Mouse (Mus musculus) thymus, adult 2 months (tissue): Measurements from ENCODE around the gene Susd6. TPM values are rescaled to one million over a fixed set of nuclear protein-coding genes. Genes with fewer than 3 reads are reported as not detected.

Source experiments
- DNase-seq: peaks from one replicate; pipeline ENCODE4 v3.0.0; 2021
- H3K27ac ChIP-seq: fragments of 200-500 bp; 2 replicates; pipeline ENCODE4 v1.5.1; 2012; ENCODE audit warnings: low read length, control low read depth; ENCODE audit not compliant: control insufficient read depth, insufficient read depth
- H3K27me3 ChIP-seq: fragments of 200-500 bp; 2 replicates; pipeline ENCODE4 v1.6.1; 2012; ENCODE audit warnings: mild to moderate bottlenecking, low read length, moderate library complexity, mixed read lengths; ENCODE audit not compliant: control insufficient read depth, insufficient read depth
- H3K36me3 ChIP-seq: fragments of 200-500 bp; 2 replicates; pipeline ENCODE4 v1.6.1; 2012; ENCODE audit warnings: mild to moderate bottlenecking, low read length, moderate library complexity; ENCODE audit not compliant: control insufficient read depth, insufficient read depth
- H3K4me1 ChIP-seq: fragments of 200-500 bp; replicated peaks from 2 replicates; pipeline ENCODE4 v1.6.1; 2012; ENCODE audit warnings: low read length; ENCODE audit not compliant: control insufficient read depth, insufficient read depth
- H3K4me3 ChIP-seq: fragments of 200-500 bp; 2 replicates; pipeline ENCODE4 v1.5.1; 2012; ENCODE audit warnings: mild to moderate bottlenecking, low read length, control low read depth, moderate library complexity; ENCODE audit not compliant: control insufficient read depth, insufficient read depth
- CTCF ChIP-seq: fragments of 200-500 bp; IDR thresholded peaks from 2 replicates; pipeline ENCODE4 v1.5.1; 2012; ENCODE audit warnings: mild to moderate bottlenecking, control low read depth, low read length, moderate library complexity, borderline replicate concordance; ENCODE audit not compliant: control insufficient read depth, poor library complexity, insufficient read depth; ENCODE audit errors: extremely low read depth
- POLR2A ChIP-seq: fragments of 200-500 bp; IDR thresholded peaks from 2 replicates; pipeline ENCODE4 v1.6.1; 2012; ENCODE audit warnings: mild to moderate bottlenecking, low read length, control low read depth, moderate library complexity; ENCODE audit not compliant: control insufficient read depth, poor library complexity, insufficient read depth; ENCODE audit errors: extremely low read depth
- WGBS: fragments of 180-500 bp; shearing (Covaris S2); methylation state at CpG from one replicate; pipeline ENCODE4 v1.1.7; 2018; 5-methylcytosine and 5-hydroxymethylcytosine counted together
- polyA plus RNA-seq: library from polyadenylated mRNA; depleted of rRNA; stranded (reverse); fragments of >200 nt; gene quantifications from 2 replicates; pipeline ENCODE4 v1.2.3, GENCODE M21; 2012

The Susd6 gene
- polyA plus RNA-seq, 1 experiment: 81.3 TPM

- Histone ChIP-seq H3K27me3 (no peaks in the 10 kb centered on the region), H3K36me3 (peaks cover 12% of the 10 kb centered on the region), H3K4me3 (no peak overlapping the region), H3K27ac (no peak overlapping the region), H3K4me1 (peaks cover 5% of the 10 kb centered on the region; the same call in 1 of the 2 replicates)
- no peak for DNase-seq
- 100% methylated on average over 1 of the region's 1 CpGs for WGBS
- no peak for TF ChIP-seq POLR2A
- TF ChIP-seq CTCF: no peak
Observed at GRCm38 (mm10) chr12:80824202-80824601, 33.9 kb downstream of the Susd6 start.

- Histone ChIP-seq H3K4me3 (no peak overlapping the region), H3K4me1 (peaks cover 11% of the 10 kb centered on the region; the same call in 1 of the 2 replicates), H3K27me3 (no peaks in the 10 kb centered on the region), H3K27ac (no peak overlapping the region), H3K36me3 (peaks cover 16% of the 10 kb centered on the region)
- WGBS: 89% methylated on average over 1 of the region's 1 CpGs
- TF ChIP-seq POLR2A: no peak
- TF ChIP-seq CTCF: no peak
- no peak for DNase-seq
Observed at GRCm38 (mm10) chr12:80826423-80826822, 36.1 kb downstream of the Susd6 start.

GRCm38 (mm10) chr12:80827464-80828015 is 37.2 kb downstream of the Susd6 start:
- DNase-seq: no peak
- Histone ChIP-seq H3K36me3 (peaks cover 16% of the 10 kb centered on the region), H3K4me3 (no peak overlapping the region), H3K4me1 (peaks cover 11% of the 10 kb centered on the region; the same call in 1 of the 2 replicates), H3K27ac (no peak overlapping the region), H3K27me3 (no peaks in the 10 kb centered on the region)
- TF ChIP-seq CTCF: no peak
- no peak for TF ChIP-seq POLR2A
- 48% methylated on average over 5 of the region's 5 CpGs for WGBS

- Histone ChIP-seq H3K36me3 (peaks cover 16% of the 10 kb centered on the region), H3K4me1 (peaks cover 11% of the 10 kb centered on the region; the same call in 1 of the 2 replicates), H3K27ac (no peak overlapping the region), H3K27me3 (no peaks in the 10 kb centered on the region), H3K4me3 (no peak overlapping the region)
- no peak for TF ChIP-seq POLR2A
- TF ChIP-seq CTCF: no peak
- WGBS: 95% methylated on average over 5 of the region's 5 CpGs
- DNase-seq: no peak
Observed at GRCm38 (mm10) chr12:80828020-80828419, 37.7 kb downstream of the Susd6 start.

GRCm38 (mm10) chr12:80828951-80829350 is 38.6 kb downstream of the Susd6 start:
- WGBS: 98% methylated on average over 2 of the region's 2 CpGs
- no peak overlapping the region for H3K27ac ChIP-seq
- DNase-seq: no peak
- H3K4me3 ChIP-seq: no peak overlapping the region
- H3K36me3 ChIP-seq: peaks cover 16% of the 10 kb centered on the region
- TF ChIP-seq CTCF: no peak
- TF ChIP-seq POLR2A: no peak
- H3K27me3 ChIP-seq: no peaks in the 10 kb centered on the region
- H3K4me1 ChIP-seq: peaks cover 11% of the 10 kb centered on the region

- Histone ChIP-seq H3K36me3 (peaks cover 16% of the 10 kb centered on the region), H3K27ac (no peak overlapping the region)
- WGBS: 84% methylated on average over 2 of the region's 2 CpGs
Observed at GRCm38 (mm10) chr12:80830211-80830610, 39.9 kb downstream of the Susd6 start.

GRCm38 (mm10) chr12:80830820-80831219 is 40.5 kb downstream of the Susd6 start:
- Histone ChIP-seq H3K27ac (no peak overlapping the region), H3K36me3 (peaks cover 16% of the 10 kb centered on the region), H3K4me3 (no peak overlapping the region), H3K4me1 (peaks cover 11% of the 10 kb centered on the region), H3K27me3 (no peaks in the 10 kb centered on the region)
- 0% methylated on average over 2 of the region's 2 CpGs for WGBS
- DNase-seq: no peak
- TF ChIP-seq POLR2A (no peak), CTCF (no peak)

More at GRCm38 (mm10) chr12:80830211-80830610, 39.9 kb downstream of the Susd6 start:
- H3K4me3 ChIP-seq: no peak overlapping the region
- H3K4me1 ChIP-seq: peaks cover 11% of the 10 kb centered on the region
- no peaks in the 10 kb centered on the region for H3K27me3 ChIP-seq
- DNase-seq: no peak
- TF ChIP-seq POLR2A: no peak
